Mouse (Mus musculus): ENCODE measurements around the gene Abca17.

Gene Abca17

GRCm38 (mm10) chr17:24243311-24243969, 107.4 kb downstream of the Abca17 start:
- DNase-seq (ENCODE audit: low spot score in 2 of 2) = no peak

DNA sequence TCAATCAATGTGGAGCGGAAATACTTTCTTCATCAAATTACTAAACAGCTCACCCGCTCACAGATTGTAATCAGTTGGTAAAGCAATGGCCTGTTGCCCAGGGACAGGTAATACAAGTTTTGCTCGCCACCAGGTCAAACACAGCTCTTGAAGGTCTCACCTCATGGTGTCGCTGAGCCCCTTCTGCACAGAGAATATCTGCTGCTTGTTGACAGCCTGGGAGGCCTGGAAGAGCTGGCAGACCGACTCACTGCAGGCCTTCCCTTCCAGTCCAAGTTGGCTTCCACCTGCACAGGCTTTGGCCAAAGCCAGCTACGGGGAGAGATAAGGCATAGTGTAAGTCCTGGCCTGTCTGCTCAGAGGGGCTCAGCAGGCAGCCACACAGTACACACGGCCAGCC, 113.9 kb downstream of the Abca17 start:
- no peak for DNase-seq (ENCODE audit: low spot score in 2 of 2)

GRCm38 (mm10) chr17:24236479-24236878, 114.4 kb downstream of the Abca17 start:
- no peak for DNase-seq (ENCODE audit: low spot score in 2 of 2)

GRCm38 (mm10) chr17:24227941-24228340, 122.9 kb downstream of the Abca17 start:
- no peak for DNase-seq (ENCODE audit: low spot score in 2 of 2)

DNA sequence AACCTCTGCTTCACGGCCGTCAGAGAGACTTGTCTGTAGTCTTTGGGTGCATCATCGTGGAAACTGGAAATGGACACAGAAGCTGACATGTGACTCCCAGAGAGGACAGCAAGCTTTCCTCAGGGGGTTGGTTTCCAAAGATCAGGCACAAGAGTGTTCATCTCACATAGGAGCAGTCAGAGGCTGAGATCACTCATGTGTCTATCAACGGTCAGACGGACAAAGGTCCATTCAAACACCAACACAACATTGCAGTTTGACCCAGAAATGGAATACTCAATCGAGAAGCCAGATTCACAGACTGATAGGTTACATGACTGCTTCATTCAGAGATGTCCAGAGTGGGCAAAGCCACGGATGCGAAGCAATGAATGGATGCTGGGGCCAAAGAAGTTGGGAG, 124.1 kb downstream of the Abca17 start:
- no peak for DNase-seq (ENCODE audit: low spot score in 2 of 2)

GRCm38 (mm10) chr17:24225851-24226250, 125.0 kb downstream of the Abca17 start:
- no peak for DNase-seq (ENCODE audit: low spot score in 2 of 2)

GRCm38 (mm10) chr17:24224741-24225140, 126.1 kb downstream of the Abca17 start:
- no peak for DNase-seq (ENCODE audit: low spot score in 2 of 2)

- no peak for DNase-seq (ENCODE audit: low spot score in 2 of 2)
Measured at GRCm38 (mm10) chr17:24223513-24223912, 127.4 kb downstream of the Abca17 start.

- no peak for DNase-seq (ENCODE audit: low spot score in 2 of 2)
Measured at GRCm38 (mm10) chr17:24222653-24223052, 128.2 kb downstream of the Abca17 start.

- peak; percentile 86 to 90 for DNase-seq (ENCODE audit: low spot score in 2 of 2)
Measured at GRCm38 (mm10) chr17:24220435-24221411, 130.1 kb downstream of the Abca17 start, which contains the start of gene Tedc2. Tedc2 (minus strand) TSS chr17:24220851.

DNA sequence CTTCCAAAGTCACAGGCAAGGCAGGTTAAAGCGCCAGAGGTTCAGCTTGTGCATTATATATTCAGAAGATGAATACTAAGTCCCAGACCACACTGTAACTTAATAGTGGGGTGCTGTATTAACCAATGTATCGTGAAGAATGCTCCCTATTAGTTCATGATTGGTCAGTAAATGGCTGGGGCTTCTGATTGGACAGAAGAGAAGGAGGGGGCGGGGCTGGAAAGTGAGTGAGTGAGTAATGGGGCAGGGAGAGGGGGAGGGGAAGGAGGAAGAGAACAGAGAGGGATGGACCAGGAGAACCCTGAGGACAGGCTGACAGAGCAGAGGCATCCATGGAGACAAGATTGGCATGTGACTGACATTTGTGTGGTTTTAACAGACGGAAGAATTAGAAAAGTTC, 134.0 kb downstream of the Abca17 start:
- DNase-seq (ENCODE audit: low spot score in 2 of 2) = no peak

Measured in urinary bladder, postnatal 4 days (tissue).